Mouse (Mus musculus) neural tube, embryonic 11.5 days (tissue): ENCODE results near the gene Timm13. TPM values are rescaled to one million over a fixed set of nuclear protein-coding genes. Genes with fewer than 3 reads are reported as not detected.

Experiments
- ATAC-seq: fragments of 200-750 bp; cut with Nextera tagmentation; 2 replicates; pipeline ENCODE4 v1.8.0; 2017; ENCODE audit warnings: moderate number of reproducible peaks, mild to moderate bottlenecking, moderate TSS enrichment, moderate library complexity; ENCODE audit not compliant: insufficient read depth, low FRiP score, low TSS enrichment
- DNase-seq: peaks from one replicate; pipeline ENCODE4 v3.0.0-alpha.2; 2015; ENCODE audit warnings: low spot score
- H3K27ac ChIP-seq: fragments of 300-500 bp; sonication (generic); 2 replicates; pipeline ENCODE4 v1.5.1; 2014; ENCODE audit warnings: low read depth, mild to moderate bottlenecking, low read length
- H3K27me3 ChIP-seq: fragments of 300-500 bp; sonication (generic); 2 replicates; pipeline ENCODE4 v1.6.1; 2014; ENCODE audit warnings: mild to moderate bottlenecking, low read length, mixed read lengths; ENCODE audit not compliant: control insufficient read depth, insufficient read depth
- H3K36me3 ChIP-seq: fragments of 300-500 bp; sonication (generic); 2 replicates; pipeline ENCODE4 v1.6.1; 2014; ENCODE audit warnings: mild to moderate bottlenecking, low read length, moderate library complexity, mixed read lengths; ENCODE audit not compliant: control insufficient read depth, insufficient read depth
- H3K4me1 ChIP-seq: fragments of 300-500 bp; sonication (generic); 2 replicates; pipeline ENCODE4 v1.6.1; 2014; ENCODE audit warnings: low read length, mixed read lengths; ENCODE audit not compliant: control insufficient read depth, insufficient read depth
- H3K4me2 ChIP-seq: fragments of 300-500 bp; sonication (generic); 2 replicates; pipeline ENCODE4 v1.6.1; 2014; ENCODE audit warnings: low read depth, mild to moderate bottlenecking, moderate library complexity
- H3K4me3 ChIP-seq: fragments of 300-500 bp; sonication (generic); 2 replicates; pipeline ENCODE4 v1.5.1; 2014; ENCODE audit warnings: low read depth, low read length
- H3K9ac ChIP-seq: fragments of 300-500 bp; sonication (generic); 2 replicates; pipeline ENCODE4 v1.6.1; 2014; ENCODE audit warnings: mild to moderate bottlenecking, low read length
- H3K9me3 ChIP-seq: fragments of 300-500 bp; sonication (generic); 2 replicates; pipeline ENCODE4 v1.6.1; 2016; ENCODE audit warnings: low read length; ENCODE audit not compliant: control insufficient read depth
- WGBS: fragments of 180-500 bp; shearing (Covaris S2); extraction: QIAGEN DNeasy Blood & Tissue Kit; methylation state at CpG from one replicate; pipeline ENCODE4 v1.1.7; 2014; 5-methylcytosine and 5-hydroxymethylcytosine counted together
- polyA plus RNA-seq: library from polyadenylated mRNA; unstranded; fragments of >200 nt; fragmentation: Nextera tagmentation; extraction: Ambion mirVana; gene quantifications from 2 replicates; pipeline ENCODE4 v1.2.1, GENCODE M21; 2014

Gene Timm13
- polyA plus RNA-seq, 1 experiment from 2014 or later: 312 TPM

GRCm38 (mm10) chr10:80942919-80943318, 42.1 kb upstream of the Timm13 start:
- no peak for DNase-seq
- 57% methylated on average over 8 of the region's 8 CpGs for WGBS
- Histone ChIP-seq H3K9ac (no peak overlapping the region), H3K4me2 (no peak overlapping the region), H3K9me3 (no peaks in the 10 kb centered on the region), H3K27ac (no peak overlapping the region), H3K36me3 (no peaks in the 10 kb centered on the region), H3K4me1 (peaks cover 9% of the 10 kb centered on the region), H3K4me3 (no peak overlapping the region), H3K27me3 (peaks cover 15% of the 10 kb centered on the region)
- ATAC-seq: no peak

GRCm38 (mm10) chr10:80940988-80941347, 40.2 kb upstream of the Timm13 start:
- DNase-seq (no peak), ATAC-seq (no peak)
- no peak overlapping the region for H3K4me2 ChIP-seq
- H3K4me3 ChIP-seq: no peak overlapping the region
- H3K9me3 ChIP-seq: no peaks in the 10 kb centered on the region
- H3K4me1 ChIP-seq: peaks cover 16% of the 10 kb centered on the region
- no peak overlapping the region for H3K27ac ChIP-seq
- peaks cover 34% of the 10 kb centered on the region for H3K27me3 ChIP-seq
- no peak overlapping the region; the same call in 1 of the 2 replicates for H3K9ac ChIP-seq
- WGBS: 76% methylated on average over 2 of the region's 2 CpGs
- H3K36me3 ChIP-seq: no peaks in the 10 kb centered on the region

GRCm38 (mm10) chr10:80940320-80940987, 39.7 kb upstream of the Timm13 start:
- Histone ChIP-seq H3K27me3 (peaks cover 40% of the 10 kb centered on the region), H3K36me3 (no peaks in the 10 kb centered on the region), H3K9ac (no peak overlapping the region; the same call in 1 of the 2 replicates), H3K4me1 (peaks cover 19% of the 10 kb centered on the region), H3K27ac (no peak overlapping the region), H3K4me3 (no peak overlapping the region), H3K4me2 (peak overlapping the region; percentile 47; the same call in 1 of the 2 replicates), H3K9me3 (no peaks in the 10 kb centered on the region)
- no peak for ATAC-seq
- no peak for DNase-seq
- WGBS: 43% methylated on average over 8 of the region's 8 CpGs

- peaks cover 46% of the 10 kb centered on the region for H3K27me3 ChIP-seq
- peak overlapping the region; percentile 8; the same call in 1 of the 2 replicates for H3K9ac ChIP-seq
- H3K4me1 ChIP-seq: peaks cover 19% of the 10 kb centered on the region
- 0 out of 2 replicates have a peak overlapping the region, but pooled peaks have one; percentile 8 for H3K27ac ChIP-seq
- ATAC-seq (peak; percentile 51), DNase-seq (peak; percentile 85)
- H3K9me3 ChIP-seq: no peaks in the 10 kb centered on the region
- H3K4me3 ChIP-seq: peak overlapping the region; percentile 29
- 8% methylated on average over 28 of the region's 28 CpGs for WGBS
- peak overlapping the region; percentile 47 for H3K4me2 ChIP-seq
- H3K36me3 ChIP-seq: no peaks in the 10 kb centered on the region
These were observed 38.9 kb upstream of the Timm13 start for GRCm38 (mm10) chr10:80939671-80940070.

- WGBS: 8% methylated on average over 15 of the region's 15 CpGs
- peaks cover 19% of the 10 kb centered on the region for H3K4me1 ChIP-seq
- no peaks in the 10 kb centered on the region for H3K9me3 ChIP-seq
- H3K27ac ChIP-seq: 0 out of 2 replicates have a peak overlapping the region, but pooled peaks have one; percentile 20
- H3K9ac ChIP-seq: peak overlapping the region; percentile 26; the same call in 1 of the 2 replicates
- H3K4me3 ChIP-seq: peak overlapping the region; percentile 29
- peaks cover 53% of the 10 kb centered on the region for H3K27me3 ChIP-seq
- peak; percentile 58 for DNase-seq
- H3K4me2 ChIP-seq: peak overlapping the region; percentile 47
- peak; percentile 36; the same call in 1 of the 2 replicates for ATAC-seq
- H3K36me3 ChIP-seq: no peaks in the 10 kb centered on the region
These were observed 38.2 kb upstream of the Timm13 start for GRCm38 (mm10) chr10:80938831-80939550.

GRCm38 (mm10) chr10:80937646-80938045, 36.9 kb upstream of the Timm13 start:
- no peak overlapping the region for H3K27ac ChIP-seq
- H3K27me3 ChIP-seq: peaks cover 66% of the 10 kb centered on the region
- DNase-seq: no peak
- no peak for ATAC-seq
- no peaks in the 10 kb centered on the region for H3K9me3 ChIP-seq
- no peak overlapping the region for H3K4me3 ChIP-seq
- no peaks in the 10 kb centered on the region for H3K36me3 ChIP-seq
- peaks cover 24% of the 10 kb centered on the region for H3K4me1 ChIP-seq
- 46% methylated on average over 8 of the region's 8 CpGs for WGBS
- no peak overlapping the region for H3K9ac ChIP-seq
- H3K4me2 ChIP-seq: no peak overlapping the region

GRCm38 (mm10) chr10:80936810-80937164, 36.0 kb upstream of the Timm13 start:
- Histone ChIP-seq H3K9me3 (no peaks in the 10 kb centered on the region), H3K9ac (peak overlapping the region; percentile 2; the same call in 1 of the 2 replicates), H3K36me3 (no peaks in the 10 kb centered on the region), H3K4me2 (peak overlapping the region; percentile 51), H3K4me1 (peaks cover 30% of the 10 kb centered on the region), H3K4me3 (peak overlapping the region; percentile 25), H3K27ac (no peak overlapping the region), H3K27me3 (peaks cover 75% of the 10 kb centered on the region)
- WGBS: 16% methylated on average over 6 of the region's 6 CpGs
- DNase-seq: no peak
- no peak for ATAC-seq

- peak overlapping the region; percentile 25 for H3K4me3 ChIP-seq
- 0 out of 2 replicates have a peak overlapping the region, but pooled peaks have one; percentile 17 for H3K27ac ChIP-seq
- no peak for ATAC-seq
- DNase-seq: peak; percentile 69
- WGBS: 1% methylated on average over 37 of the region's 37 CpGs
- peak overlapping the region; percentile 51 for H3K4me2 ChIP-seq
- no peaks in the 10 kb centered on the region for H3K9me3 ChIP-seq
- peak overlapping the region; percentile 2; the same call in 1 of the 2 replicates for H3K9ac ChIP-seq
- no peaks in the 10 kb centered on the region for H3K36me3 ChIP-seq
- peaks cover 80% of the 10 kb centered on the region for H3K27me3 ChIP-seq
- peaks cover 33% of the 10 kb centered on the region for H3K4me1 ChIP-seq
These were observed 35.5 kb upstream of the Timm13 start for GRCm38 (mm10) chr10:80936135-80936809.
